Mouse (Mus musculus): ENCODE data around the gene Thg1l.

Gene Thg1l

GRCm38 (mm10) chr11:45926640-45927082, 28.6 kb downstream of the Thg1l start:
- peak; percentile 74 for DNase-seq

GRCm38 (mm10) chr11:45925436-45925835, 29.9 kb downstream of the Thg1l start:
- no peak for DNase-seq

DNA sequence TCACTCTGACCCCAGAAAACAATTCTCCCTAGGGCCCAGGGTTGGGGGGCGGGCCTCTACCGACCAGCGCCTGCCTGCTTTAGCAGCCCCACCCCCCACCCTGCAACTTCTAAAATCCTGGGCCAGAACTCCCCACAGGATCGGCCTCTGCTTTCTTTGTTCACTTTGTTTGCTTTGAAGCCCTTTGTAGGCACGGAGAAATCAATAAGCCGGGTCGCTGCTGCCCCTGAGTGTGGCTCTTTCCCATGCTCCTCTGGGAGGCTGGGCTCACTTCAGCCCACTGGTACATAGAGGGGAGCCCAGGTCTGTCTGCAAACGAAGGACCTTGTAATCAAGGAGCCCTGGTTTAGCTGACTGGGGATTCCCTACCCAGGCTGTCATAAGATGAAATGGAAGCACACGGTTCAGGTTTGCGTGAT, 33.8 kb downstream of the Thg1l start:
- DNase-seq = no peak

DNA sequence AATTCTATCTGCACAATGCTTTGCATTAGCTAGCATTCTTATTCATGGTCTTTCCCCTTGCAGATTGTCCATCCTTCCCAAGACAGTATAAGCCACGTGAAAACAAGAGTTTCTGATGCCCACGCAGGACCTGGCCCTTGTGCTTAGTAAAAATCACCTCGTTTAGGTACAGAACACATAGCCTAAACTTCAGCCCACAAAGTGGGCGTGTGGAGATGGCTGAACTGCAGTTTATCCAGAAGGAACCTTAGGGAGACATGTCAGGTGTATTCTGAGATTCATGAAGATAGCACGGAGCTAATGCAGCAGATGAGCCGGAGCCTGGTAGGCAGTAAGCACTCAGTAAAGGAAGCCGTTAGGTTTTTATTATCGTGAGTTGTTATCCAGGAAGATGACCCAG, 34.3 kb downstream of the Thg1l start:
- no peak for DNase-seq

DNA sequence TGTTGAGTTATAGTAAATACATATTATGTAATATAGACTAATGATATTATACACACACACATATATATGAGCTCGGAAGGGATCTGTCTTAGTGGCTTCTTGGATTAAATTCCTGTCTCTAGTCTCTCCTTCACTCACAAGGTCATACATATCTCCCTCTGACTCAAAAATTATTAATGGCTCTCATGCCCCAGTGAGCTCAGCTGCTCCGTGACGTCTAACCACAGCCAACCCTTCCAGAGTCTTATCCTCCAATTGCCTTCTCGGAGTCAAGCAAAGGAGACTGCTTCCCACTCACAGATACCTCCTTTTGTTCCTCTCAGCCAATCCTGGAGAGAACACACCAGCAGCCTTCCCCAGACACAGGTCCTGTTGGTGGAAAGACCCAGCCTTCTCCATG, 36.5 kb downstream of the Thg1l start:
- DNase-seq = no peak

- DNase-seq = no peak
These were observed 37.3 kb downstream of the Thg1l start for GRCm38 (mm10) chr11:45918018-45918417.

- DNase-seq = no peak
These were observed 39.1 kb downstream of the Thg1l start for GRCm38 (mm10) chr11:45916196-45916595.

DNA sequence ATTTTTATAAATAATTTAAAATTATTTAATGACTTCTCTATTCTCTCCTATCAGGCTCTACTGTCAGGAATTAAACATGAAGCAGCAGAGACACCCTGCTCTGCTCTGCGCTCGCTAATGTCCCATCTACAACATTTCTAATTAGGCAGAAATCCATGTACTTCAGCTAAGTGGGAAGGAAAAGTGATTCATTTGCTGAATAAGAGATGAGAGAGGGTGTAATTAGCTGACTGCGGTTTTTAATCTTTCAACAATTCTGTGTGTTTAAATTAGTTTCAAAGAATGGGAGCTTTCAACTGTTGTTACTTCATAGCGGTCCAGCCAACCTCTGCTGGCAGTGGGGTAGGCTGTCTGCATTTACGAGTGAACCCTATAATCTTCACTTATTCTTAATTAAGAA, 44.6 kb downstream of the Thg1l start:
- DNase-seq = no peak

DNA sequence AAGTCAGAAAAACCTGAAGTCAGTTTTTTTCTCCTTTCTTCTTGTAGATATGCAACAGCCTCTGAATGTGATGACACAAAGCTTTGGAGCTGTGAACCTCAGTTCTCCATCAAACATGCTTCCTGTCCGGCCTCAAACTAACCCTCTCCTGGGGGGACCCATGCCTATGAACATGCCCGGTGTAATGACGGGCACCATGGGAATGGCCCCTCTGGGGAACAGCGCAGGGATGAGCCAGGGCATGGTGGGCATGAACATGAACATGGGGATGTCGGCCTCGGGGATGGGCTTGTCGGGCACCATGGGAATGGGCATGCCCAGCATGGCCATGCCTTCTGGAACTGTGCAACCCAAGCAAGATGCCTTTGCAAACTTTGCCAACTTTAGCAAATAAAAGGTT, 46.4 kb downstream of the Thg1l start:
- DNase-seq = no peak

GRCm38 (mm10) chr11:45908070-45908469, 47.2 kb downstream of the Thg1l start:
- DNase-seq = no peak

DNA sequence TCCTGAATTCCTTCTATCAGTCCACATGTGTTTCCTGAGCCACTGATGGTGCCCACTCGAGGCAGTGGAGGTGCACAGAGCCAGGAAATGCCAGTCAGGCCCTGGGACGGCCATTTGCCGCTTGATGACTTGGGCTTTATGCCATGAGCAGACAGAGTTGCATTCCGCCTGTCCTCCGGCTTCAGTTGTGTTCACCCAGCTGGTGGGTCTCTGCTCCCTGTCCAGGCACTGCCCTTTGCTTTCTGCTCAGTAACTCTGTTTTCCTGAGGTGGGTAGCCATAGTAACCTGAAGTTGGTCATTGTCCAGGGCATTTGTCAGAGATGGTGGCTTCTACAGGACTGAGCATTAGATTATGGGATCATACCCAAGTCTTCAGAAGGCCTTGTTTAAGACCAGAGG, 48.0 kb downstream of the Thg1l start:
- DNase-seq = no peak

DNA sequence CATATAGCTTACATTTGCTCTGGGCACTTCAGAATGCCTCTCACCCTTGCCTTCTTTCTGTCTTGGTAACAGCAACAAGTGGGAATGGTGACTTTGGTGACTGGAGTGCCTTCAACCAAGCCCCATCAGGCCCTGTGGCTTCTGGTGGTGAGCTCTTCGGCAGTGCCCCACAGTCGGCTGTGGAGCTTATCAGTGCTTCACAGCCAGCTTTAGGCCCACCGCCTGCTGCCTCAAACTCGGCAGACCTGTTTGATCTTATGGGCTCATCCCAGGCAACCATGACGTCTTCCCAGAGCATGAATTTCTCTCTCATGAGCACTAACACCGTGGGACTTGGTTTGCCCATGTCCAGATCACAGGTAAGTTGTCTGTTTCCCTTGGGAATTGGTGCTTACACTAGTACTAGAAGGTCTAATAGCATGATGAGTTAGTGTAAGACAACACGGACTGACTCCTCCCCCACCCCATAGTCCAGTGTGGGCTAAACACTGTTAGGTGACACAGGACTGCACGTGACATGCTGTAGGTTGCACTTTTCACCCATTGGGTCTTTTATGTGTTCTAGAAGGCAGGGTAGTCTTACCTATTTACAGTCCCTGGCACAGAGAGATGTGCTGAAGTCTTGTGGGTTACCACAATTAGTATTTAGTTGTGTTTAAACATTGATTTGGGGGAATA, 49.0 kb downstream of the Thg1l start:
- DNase-seq = no peak

- no peak for DNase-seq
These were observed 54.9 kb downstream of the Thg1l start for GRCm38 (mm10) chr11:45900233-45901015.

- DNase-seq = no peak
These were observed 57.9 kb downstream of the Thg1l start for GRCm38 (mm10) chr11:45897392-45897791.
